Mouse (Mus musculus) heart, postnatal 0 days (tissue): ENCODE measurements around the gene Npy5r.

Experiments
- CTCF ChIP-seq: IDR thresholded peaks from 2 replicates; pipeline ENCODE4 v1.5.1; 2016; ENCODE audit warnings: antibody characterized with exemption, control low read depth, low read depth
- EP300 ChIP-seq: IDR thresholded peaks from 2 replicates; pipeline ENCODE4 v1.6.1; 2016; ENCODE audit warnings: antibody characterized with exemption, low read depth

GRCm38 (mm10) chr8:66630721-66631120 lies 57.2 kb downstream of the Npy5r start:
- TF ChIP-seq CTCF (no peak), EP300 (no peak)
